Mouse (Mus musculus): ENCODE measurements around the gene Phb2. TPM values are rescaled to one million over a fixed set of nuclear protein-coding genes. Genes with fewer than 3 reads are reported as not detected.

The Phb2 gene
- total RNA-seq, 2 experiments from 2014 or later, result 285 to 301 TPM

DNA sequence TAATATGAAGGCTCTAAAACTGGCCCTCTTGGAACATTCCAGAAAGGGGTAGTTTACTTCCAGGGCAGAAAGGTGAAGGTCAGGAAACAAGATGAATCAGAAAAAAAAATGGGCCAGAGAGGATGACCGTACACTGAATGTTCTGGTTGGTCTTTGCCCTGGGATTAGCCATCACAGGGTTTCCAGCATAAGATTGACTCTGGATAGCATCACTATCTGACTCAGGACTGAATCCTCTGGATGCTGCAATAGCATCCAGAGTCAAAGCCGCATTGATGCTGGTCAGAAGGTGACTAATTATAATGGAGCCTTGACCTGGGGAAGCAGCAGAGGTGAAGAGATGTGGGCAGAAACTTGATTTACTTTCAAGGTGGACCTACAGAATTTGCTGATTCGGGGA, 23.1 kb upstream of the Phb2 start:
- no peak for DNase-seq (ENCODE audit: low spot score in 2 of 2)

- DNase-seq (ENCODE audit: low spot score in 2 of 2), result no peak
Measured at GRCm38 (mm10) chr6:124690517-124690916, 21.6 kb upstream of the Phb2 start.

GRCm38 (mm10) chr6:124693243-124693981, 18.7 kb upstream of the Phb2 start:
- no peak for DNase-seq (ENCODE audit: low spot score in 2 of 2)

DNA sequence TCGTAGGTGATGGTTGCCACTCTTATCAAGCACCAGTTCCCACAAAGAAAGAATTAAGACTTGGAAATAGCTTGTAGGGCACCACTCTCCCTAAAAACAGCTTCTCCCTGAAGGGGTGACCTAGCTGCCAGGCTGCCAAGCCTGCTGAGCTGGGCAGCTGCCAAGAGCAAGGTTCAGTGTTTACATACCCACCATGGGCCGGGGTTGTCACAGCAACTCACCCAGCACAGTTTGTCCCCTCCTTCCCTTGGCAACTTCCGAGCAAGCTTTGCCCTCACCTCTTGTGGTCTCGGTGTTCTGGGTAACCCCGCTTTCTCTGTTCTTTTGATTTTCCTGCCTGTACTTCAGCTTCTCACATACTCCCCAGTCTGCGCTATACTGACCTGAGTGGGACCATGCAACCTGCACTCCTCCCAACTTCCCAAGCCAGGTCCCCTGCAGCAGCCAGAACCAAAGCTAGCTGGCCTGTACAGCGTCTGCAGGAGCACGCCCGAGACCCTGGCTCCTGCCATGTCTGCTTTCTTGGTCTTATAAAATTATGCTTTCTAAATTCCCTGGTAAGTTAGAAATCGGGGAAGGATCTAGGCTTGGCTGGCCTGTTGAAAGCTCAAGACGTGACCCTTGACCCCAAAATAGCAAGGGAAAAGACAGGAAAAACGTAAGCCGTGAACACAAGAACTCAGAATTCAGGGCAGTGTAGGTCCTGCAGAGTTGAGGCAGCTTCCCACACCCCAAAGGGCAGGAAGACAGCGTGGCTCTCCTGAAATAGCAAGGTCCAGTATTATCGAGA, 17.8 kb upstream of the Phb2 start:
- peak in 1 of 2 experiments; percentile 52 for DNase-seq (ENCODE audit: low spot score in 2 of 2)

DNA sequence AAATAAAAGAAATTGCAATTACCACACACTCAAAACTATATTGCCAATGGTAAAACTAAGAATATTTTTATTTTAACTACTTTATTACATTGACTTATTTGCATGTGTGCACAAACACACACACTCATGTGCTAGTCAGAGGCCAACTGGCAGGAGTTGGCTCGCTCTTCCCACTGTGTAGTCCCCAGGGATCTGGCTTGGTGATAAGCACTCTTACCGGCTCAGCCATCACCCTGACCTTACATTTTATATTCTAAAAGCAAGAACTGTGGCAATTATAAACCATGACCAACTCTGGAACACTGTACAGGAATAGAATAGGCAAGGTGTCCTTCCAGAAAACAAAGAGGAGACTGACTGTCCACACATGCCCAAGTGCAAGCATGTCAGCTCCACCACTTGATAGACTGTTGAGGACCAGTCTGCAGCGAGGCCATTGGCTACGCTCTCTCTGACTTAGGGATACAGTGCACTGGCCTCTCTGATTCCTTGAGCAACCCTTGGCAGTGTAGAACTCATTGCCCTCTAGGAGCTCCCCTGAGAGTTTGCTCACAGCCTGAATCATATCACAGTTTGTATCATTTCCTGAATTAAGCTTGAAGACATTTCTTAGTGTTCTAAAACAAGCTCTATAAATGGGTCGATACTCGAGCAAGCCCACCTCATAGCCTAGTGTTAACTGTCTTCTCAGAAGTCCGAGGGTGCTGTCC, 15.5 kb upstream of the Phb2 start:
- no peak for DNase-seq (ENCODE audit: low spot score in 2 of 2)

GRCm38 (mm10) chr6:124698751-124699150, 13.4 kb upstream of the Phb2 start:
- DNase-seq (ENCODE audit: low spot score in 2 of 2), result no peak

DNA sequence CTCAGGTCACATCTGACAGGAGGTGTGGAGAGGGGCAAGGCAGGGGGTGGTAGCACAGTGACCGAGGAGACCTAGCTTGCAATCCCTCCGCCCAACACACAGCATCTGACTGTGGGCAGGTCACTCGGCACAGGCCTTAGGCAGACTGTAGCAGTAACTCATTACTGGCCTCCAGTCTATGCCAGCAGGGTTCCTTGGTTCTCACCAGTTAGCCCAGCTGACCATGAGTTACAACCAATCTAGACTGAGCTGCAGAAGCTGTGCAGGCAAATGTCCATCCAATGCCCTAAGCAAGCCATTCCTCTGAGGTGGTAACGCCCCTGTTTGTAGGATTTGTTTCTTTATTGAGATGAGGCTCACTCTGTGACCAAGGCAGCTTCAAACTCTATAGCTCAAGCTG, 12.8 kb upstream of the Phb2 start:
- DNase-seq (ENCODE audit: low spot score in 2 of 2), result no peak

DNA sequence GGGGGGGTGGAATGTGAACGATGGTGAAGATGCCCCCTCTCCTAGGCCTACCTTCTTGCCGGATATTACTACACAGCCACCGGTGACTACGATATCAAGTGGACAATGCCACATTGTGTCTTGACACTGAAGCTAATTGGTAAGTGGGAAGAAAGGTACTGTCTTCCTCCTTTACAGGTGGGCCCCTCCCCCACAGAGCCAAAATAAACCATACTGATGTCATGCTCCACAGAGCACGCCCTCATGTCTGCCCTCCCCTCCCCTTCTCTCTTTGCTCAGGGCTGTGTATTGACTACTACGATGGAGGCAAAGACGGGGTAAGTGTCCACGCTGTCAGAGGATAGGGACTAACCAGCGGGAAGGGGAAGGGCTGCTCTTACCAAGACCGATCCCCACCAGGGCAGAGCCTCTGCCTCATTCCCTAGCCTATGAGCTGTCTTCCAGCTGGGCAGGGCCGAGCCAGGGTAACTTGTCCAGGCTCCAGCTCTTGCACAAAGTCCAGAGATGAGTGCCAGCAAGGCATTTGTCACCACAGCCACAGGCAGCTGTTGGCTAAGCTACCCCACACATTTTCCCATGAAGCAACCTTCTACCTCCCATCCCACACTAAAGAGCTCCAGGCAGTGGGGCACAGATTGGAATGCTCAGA, 12.1 kb upstream of the Phb2 start:
- peak; percentile 51 to 57 for DNase-seq (ENCODE audit: low spot score in 2 of 2)

- DNase-seq (ENCODE audit: low spot score in 2 of 2), result no peak
Measured at GRCm38 (mm10) chr6:124701338-124701737, 10.8 kb upstream of the Phb2 start.

DNA sequence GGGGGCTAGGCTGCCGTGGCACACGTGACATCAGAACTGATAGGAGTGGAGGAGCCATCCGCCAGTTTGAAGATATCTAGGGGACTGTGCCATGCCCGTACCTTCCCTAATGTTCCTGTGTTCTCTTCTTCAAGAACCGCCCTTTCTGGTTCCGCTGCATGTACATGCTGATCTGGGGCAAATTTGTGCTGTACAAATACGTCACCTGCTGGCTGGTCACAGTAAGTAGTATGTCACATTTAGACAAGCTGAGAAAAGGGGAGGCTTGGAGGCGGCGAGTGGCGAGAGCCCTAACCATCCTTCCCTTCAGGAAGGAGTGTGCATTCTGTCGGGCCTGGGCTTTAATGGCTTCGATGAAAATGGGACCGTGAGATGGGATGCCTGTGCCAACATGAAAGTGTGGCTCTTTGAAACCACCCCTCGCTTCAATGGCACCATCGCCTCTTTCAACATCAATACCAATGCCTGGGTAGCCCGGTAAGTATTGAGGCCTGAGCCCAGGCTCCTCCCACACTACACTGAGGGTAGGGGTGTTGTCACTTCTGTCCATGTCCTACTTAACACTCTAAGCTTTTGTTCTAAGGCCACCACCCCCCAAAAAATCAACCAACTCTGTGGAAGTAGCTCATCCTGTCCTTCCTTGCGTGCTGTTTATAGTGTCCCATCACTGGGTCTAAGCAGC, 9.9 kb upstream of the Phb2 start:
- no peak for DNase-seq (ENCODE audit: low spot score in 2 of 2)

- peak; percentile 57 to 65 for DNase-seq (ENCODE audit: low spot score in 2 of 2)
Measured at GRCm38 (mm10) chr6:124702784-124703103, 9.4 kb upstream of the Phb2 start.

DNA sequence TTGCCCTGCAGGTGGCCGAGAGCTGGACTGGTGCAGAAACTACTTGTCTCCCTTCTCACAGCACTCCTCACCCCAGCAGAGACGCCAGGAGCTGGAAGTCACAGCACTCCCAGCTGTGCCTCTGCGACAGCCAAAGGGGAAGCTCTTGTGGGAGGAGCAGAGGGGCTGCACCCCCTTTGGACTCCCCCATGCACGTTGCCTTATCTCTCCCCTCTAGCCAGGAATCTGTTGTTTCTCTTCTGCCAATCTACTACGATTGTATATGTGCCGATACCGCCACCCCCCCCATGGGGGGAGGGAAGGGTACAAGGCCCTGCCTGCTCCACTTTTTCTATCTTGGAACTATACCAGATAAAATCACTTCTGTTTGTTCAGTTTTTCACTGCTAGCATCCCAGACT, 8.3 kb upstream of the Phb2 start:
- no peak for DNase-seq (ENCODE audit: low spot score in 2 of 2)

DNA sequence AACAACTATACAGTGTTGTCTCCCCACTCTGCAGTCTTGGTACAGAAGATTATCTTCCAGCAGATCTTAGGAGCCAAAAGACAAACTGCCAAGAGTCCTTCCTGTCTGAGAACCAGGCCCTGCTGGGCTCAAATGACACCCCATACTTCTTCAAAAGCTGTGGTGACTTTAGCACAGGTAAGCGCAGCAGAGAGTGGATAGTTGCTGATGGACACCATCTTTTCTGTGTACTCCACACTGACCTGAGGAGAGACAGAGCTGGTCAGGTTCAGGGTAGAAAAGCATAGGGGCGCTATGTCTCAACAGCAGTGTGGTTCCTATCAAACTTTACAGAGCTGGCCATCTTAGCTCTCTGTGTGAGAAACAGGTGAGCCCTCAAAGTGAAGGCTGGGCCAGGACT, 7.7 kb upstream of the Phb2 start:
- no peak for DNase-seq (ENCODE audit: low spot score in 2 of 2)

DNA sequence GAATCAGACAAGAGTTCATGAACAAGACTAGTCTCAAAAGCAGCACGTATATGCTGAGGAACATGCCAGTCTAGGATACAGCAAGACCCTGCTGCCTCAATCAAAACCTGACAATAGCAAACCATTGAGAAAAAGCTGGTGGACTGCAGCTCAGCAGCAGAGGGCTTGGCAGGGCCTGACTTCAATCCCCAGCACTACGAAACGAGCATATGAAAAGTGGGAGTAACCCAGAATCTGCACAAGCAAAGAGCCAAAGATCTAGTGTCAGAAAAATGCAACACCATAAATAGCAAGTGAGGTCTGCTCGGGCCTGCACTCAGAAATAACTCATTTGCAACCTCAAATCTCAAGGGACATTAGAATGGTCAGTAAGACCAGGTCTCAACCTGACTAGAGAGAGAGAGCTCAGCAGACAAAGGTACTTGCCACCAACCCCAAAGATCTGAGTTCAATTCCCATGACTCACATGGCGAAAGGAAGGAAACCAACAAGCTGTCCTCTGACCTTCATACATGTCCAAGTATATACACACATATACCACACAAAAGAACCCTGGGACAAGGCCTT, 6.0 kb upstream of the Phb2 start:
- DNase-seq (ENCODE audit: low spot score in 2 of 2), result no peak

GRCm38 (mm10) chr6:124708289-124708889, 3.7 kb upstream of the Phb2 start:
- no peak for DNase-seq (ENCODE audit: low spot score in 2 of 2)

DNA sequence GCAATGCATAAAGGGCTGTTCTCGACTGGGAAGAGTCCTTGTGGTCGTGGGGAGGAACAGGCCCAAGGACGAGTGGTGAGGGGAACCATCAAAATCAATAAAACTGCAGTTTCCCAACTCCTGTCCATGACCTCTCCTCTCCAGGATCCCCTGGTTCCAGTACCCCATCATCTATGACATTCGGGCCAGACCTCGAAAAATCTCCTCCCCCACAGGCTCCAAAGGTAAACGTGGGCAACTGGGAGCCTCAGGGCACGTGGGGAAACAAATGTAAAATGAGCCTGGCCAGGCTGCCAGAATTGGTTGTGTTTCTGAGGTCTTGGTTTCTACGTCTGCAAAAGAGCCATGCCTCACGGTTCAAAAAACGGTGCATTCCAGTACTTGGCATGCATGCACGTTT, 782 bp downstream of the Phb2 start:
- DNase-seq (ENCODE audit: low spot score in 2 of 2), result no peak

- DNase-seq (ENCODE audit: low spot score in 2 of 2), result peak in 1 of 2 experiments; percentile 57
Measured at GRCm38 (mm10) chr6:124716864-124717490, 4.8 kb downstream of the Phb2 start.

- DNase-seq (ENCODE audit: low spot score in 2 of 2), result no peak
Measured at GRCm38 (mm10) chr6:124717968-124718367, 5.8 kb downstream of the Phb2 start.

DNA sequence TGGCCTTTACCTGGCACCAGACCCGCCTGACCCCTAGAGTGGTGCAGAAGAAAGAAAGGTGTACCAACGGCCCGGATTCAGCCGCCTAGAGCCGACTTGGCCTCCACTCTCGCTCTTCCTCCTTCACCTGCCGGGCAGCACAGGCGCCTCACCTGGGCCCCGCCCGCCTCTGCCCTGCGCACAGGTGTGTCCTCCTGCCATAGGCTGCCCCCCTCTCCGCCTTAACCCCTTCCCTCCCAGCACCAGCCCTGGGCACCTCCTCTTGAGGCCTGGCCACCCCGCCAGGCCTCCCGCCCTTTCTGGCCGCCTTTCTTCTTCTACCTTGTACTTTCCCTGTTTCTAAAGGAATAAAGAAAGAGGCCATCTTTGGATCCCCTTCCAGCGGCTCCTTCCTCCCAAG, 6.6 kb downstream of the Phb2 start:
- no peak for DNase-seq (ENCODE audit: low spot score in 2 of 2)

All from adrenal gland, adult 18-20 months (tissue).